Mouse (Mus musculus) embryo, embryonic 11 days (tissue): ENCODE measurements around the gene Zfx.

ENCODE experiments used
- DNase-seq: peaks from one replicate; pipeline ENCODE4 v3.0.0-alpha.2; 2015

The Zfx gene

DNA sequence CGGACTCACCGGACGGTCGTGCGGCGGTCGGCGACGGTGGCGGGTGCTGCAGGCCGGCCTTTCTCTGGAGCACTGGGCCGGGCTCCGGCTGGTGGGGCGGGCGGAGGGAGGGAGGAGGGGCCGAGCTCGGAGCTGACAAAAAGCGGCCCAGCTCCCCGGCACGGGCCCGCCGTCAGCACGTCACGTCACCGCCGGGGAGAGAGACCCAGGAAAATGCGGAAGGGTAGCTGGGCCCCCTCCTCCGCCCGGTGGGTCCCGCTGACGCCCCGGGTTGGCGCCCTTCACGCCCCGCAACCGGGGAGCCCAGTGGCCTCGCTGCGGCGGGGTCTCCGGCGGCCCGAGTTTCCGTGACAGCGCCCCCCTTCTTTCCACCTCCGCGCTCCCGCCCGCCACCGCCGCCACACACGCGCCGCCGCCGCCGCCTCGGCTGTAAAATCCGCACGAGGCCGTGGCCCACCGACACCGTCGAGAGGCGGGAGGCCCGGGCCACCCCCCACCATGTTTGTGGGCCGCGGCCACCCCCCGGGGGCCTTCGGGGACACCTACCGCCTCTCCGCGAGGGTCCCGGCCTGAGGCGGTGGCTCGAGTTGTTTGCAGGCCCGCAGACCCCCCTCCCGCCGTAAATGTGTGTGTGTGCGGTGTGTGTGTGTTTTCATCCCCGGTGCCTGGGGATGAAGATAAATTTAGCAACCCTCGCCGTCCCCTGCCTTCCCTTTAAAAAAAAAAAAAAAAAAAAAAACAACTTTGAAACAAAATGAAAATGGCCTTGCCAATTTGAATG is at the start of gene Zfx:
Gene Zfx (minus strand): TSS at position 644 of the 781 bp plus-strand sequence.
- peak; percentile 73 for DNase-seq

DNA sequence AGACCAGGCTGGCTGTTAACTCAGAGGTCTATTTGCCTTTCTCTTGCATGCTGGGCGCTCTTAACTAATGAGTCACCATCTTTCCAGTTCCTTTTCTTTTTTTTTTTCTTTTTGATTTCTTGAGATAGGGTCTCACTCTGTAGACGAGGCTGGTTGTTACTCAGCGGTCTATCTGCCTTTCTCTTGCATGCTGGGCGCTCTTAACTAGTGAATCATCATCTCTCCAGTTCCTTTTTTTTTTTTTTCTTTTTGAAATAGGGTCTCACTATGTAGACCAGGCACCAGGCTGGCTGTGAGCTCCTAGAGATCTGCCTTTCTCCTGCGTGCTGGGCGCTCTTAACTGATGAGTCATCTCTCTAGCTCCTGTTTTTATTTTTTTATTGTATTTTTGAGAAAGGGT is 45.8 kb upstream of the Zfx start:
- DNase-seq: no peak

DNA sequence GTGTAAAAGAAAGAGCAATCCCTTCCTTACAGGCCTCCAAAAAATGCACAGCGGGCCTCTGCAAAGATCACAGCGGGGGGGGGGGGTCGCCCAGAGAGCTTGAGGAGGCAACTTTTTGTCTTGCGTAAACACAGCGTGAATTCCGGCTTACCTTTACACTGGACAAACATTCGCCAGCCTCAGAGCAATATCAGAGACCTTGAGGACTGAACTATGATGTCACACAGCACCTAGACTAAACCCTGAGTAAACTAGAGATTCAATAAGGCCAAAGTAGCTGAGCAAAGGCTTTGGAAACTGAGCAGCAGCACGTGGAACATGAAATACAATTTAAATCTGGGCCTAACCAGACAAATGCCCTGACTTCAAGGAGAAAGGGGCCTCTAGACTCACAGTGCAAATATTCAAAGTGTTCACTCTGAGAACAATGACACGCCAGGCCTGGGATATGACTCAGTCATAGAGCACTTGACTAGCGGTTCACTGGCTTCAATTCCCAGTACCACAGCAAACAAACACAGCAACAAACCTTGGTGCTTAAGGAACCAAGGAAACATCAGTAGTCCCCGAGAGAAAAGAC is 28.8 kb upstream of the Zfx start:
- no peak for DNase-seq

DNA sequence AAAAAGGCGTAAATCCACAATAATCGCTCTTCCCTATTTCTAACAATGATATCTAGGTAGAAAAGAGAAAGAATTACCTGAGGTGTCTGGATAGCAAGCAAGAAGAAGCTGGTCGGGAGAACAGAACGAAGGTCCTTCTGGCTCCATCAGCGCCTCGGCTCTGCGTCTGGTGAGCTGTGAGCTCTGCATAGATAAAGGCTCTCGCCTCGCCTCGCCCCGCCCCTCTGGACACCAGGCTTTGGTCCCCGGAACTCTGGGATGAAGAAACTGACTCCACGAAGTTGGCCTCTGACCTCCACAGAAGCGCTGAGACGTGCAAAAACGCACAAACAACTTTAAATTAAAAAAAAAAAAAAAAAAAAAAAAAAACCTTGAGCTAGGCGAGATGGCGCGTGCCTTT is 27.0 kb upstream of the Zfx start:
- DNase-seq: no peak

DNA sequence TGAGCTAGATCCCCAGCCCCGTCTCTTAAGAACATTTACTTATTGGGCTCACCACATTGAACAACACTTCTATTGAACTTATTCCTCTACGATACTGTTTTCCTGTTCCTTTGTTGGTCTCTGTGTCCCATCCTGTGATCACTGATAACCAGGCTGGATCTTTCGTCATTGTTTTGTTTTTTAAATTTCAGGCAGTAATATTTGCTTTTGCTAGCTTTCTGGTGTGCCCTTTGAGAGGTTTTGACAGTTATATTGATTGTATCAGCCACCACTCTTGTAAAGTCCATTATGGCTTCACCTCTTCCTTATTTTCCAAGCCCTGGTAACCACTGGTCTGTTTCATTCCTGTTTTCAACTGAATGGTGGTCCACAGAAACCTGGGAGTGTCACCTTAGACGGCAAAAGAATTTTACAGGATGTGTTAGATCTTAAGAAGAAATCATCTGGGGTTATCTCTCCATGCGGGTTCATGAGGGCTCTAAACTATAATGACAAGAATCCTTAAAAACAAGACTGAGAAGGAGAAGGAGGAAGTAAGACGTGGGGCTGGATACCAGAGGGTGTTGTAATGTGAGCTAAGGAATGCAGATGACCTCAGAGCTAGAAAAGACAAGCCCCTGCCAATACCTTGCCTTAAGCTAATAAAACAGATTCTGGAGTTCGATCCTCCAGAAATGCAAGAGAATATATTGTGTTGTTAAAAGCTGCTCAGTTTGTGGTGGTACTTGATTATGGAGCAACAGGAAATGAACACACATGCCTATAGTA is 18.7 kb upstream of the Zfx start:
- DNase-seq: no peak

DNA sequence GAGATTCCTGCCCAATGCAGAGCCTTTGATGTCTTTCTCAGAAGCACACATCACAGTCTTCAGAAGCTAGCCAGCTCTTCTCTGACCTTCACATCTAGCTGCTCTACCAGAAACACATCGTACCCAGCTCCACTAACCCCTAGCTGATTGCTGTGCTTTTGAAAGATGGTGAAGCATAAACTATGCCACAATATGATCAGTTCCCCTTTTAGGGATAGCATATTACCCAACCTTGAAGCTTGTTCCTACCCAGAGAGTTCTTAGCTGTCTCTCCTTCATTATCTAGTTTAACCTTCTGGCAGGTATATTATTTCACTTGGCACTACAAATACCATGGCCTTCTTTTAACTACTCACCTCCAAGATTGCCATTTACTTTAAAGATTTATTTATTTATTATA is 16.6 kb upstream of the Zfx start:
- no peak for DNase-seq

DNA sequence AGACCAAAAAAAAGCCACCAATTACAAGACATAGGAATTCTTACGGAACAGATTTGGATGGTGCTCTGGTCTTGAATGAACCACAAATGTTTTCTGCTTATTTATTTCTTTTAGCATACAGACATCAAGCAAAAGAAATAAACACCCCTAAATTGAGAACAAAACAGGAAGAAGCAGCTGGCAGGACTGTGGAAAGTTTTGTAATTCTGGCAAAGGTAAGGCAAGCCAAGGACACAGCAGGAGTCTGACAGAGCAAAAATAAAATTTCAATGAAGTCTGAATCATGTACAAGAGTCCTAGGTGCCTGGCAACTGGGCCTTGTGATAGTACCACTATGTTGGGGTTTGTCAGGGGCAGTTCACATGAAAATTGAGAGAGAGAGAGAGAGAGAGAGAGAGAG is 14.8 kb upstream of the Zfx start:
- no peak for DNase-seq

DNA sequence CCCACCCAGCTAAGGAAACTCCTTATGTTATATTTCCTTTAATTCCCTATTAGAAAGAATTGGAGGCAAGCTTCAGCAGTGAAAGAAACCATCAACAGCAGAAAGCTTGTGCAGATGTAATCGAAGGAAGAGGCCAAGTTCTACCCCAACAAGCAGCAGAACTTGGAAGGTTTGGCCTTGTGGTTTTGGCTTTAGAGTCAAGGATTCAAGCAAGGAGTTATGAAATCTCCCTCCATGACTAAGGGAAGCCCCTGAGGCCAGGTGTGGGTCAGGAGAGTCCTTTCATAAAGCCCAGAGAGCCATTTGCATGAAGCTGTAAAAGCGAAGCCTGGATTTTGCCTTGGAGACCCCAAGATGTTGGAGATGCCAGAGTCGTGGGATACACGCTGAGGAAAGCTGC is 11.6 kb upstream of the Zfx start:
- DNase-seq: no peak

DNA sequence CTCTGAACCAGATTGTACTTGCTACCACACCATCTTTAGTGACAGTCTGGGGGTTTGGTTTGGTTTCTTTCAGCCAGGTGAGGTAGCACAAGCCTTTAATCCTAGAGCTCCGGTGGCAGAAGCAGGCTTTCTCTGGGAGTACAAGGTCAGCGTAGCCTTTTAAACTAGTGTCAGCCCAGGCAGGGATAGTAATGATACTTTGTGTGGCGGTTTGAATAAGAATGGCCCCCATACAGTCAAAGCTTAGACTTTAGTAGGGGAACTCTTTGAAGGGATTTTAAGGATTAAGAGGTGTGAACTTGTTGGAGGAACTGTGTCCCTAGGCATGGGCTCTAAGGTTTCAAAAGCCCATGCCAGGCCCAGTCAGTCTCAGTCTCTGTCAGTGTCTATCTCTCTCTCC is 10.0 kb upstream of the Zfx start:
- no peak for DNase-seq

DNA sequence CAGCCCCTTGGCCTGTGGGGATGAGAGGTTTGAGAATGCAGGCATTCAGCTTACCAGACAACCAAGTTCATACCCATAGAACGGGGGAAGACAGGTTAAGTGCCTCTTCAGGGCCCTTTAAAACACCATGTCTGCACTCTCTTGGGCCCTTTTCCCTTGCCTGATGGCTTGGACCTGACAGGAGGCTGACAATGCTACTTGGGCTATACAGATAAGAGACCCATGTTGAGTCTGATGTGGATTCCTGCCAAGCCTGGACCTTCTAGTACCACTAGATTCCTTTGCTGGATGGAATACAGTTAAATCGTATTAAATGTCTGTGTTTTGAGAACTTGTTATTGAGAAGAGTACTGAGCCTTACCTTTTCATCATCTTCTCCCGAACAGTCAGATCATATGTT is 8.7 kb upstream of the Zfx start:
- DNase-seq: no peak

DNA sequence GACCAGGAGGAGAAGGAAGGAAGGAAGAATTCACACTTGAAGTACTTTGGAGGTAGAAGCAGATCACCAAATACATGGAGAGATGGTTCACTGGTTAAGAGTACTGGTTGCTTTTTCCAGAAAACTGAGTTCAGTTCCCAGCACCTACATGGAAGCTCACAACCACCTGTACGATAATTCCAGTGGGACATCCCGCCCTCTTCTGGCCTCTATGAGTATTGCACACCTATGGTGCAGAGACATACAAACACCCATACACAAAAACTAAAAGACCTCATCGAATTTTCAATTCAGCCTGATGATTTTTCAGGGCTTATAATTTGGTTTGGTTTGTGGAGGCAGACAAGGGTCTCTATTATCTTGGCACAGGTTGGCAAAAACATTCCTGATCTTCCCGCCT is 6.2 kb upstream of the Zfx start:
- no peak for DNase-seq

DNA sequence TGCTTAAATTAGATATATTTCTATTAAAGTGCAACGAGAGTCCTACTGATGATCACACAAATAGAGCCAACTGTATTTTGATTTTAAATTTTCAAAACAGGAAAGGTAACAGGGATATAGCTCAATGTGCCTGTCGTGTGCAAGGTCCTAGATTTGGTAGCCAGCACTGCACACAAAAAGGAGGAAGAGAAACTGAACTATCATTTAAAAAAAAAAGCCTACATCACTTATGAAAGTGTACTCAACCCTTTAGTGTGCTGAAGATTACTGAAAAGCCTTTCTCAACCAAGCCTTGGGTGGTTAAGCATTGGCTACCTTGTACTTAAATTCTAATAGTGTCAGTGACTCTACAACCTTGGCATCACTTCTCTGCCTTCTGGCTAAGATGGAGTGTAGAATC is 2.4 kb upstream of the Zfx start:
- no peak for DNase-seq

DNA sequence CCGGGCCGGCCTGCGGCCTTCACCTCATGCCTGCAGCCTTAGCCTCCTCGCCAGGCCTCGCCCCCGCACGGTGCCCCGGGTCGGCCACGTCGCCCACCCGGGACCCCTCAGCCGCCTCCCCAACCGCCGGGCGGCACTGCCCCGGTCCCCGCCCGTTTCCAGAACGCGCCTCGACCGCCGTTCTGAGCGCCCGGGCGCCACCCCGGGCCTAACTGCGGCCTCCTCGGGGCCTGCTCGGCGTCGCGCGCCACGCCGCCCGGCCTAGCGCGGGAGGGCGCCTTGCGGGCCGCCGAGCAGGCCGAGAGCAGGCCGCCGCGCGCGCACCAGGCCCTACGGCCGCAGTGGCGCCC is 818 bp downstream of the Zfx start:
- no peak for DNase-seq

DNA sequence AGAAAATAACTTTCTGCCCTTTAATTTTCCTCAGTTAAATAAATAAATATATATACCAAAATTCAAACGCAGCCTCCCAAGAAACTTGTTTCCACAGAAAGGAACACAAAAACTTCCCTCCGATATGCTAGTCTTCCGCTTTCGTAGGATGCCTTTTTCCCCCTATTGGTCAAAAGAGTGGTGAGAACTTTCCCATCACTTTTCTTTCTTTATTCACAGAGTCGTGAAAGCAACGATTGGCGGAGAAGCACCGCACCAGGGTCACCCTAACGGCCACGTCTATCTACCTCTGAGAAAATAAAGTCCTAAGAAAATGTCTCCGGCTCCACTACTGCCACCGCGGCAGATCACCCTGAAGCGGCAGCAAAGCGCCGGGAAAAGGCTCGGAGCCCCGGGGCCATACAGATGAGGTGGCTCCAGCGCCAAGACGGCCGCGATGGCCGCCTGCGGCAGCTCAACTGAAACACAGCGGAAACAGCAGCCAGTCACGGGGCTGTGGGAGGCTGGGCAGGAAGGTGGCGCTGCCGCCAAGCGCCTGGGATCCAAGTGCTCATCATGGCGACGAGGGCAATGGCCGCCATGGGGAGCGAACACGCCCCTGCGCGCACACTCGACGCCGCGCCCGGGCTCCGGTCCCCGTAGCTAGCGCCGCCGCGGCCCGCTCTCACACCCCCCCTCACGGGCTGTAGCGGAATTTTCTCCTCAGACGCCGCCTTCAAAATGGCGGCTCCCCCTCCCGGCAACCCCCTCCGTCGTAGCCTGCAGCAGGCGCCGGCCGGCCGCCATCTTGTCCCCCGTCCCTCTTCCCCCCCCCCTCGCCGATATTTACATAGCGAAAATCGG is 1.4 kb downstream of the Zfx start:
- DNase-seq: peak; percentile 90

DNA sequence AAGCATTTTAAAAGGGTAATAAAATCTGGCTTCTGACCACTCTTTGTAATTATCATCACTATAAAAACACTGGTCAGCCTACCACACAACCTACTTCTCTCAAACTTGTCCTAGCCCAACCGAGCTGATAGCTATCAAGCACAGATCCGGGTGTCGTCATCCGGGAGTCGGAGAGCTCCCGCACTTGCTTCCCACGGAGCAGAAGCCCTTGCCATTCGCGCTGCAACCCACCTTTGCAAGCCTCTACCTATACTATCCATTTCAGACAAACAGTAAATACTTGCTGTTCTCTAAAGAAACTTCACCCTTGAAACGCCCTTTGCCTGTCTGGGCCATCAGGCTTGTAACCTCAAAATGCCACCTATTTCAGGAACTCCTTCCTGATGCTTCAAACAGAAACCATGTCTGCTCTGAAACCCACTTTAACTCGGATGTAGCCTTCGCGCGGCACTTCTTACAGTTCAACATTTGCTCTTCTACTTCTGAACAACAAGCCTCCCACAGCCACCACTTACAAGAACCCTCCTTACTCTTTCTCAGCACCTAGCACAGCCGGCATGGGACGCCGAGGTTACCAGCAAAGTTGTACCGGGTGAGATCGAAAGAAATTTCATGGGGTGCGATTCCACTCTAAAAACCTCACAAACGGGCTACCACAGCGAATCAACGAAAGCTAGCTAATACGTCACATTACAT is 2.2 kb downstream of the Zfx start:
- peak; percentile 27 for DNase-seq

DNA sequence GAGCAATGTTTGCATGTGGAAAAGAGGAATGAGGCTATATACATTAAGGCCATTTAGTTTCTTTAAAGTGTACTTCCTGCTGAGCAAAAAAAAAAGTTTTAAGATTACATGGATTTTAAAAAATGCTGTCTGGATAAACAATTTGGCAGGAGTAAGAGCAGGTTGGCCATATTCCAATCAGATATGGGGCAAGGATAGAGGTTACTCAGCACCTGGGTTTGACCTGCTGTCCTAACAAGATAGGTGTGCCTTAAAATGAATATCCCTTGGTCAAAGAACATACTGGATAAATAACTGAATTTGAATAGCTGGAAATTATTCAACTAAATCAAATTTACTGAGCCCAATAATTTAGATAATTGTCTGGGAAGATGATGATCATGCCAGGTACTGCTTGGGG is 5.2 kb downstream of the Zfx start:
- DNase-seq: no peak

DNA sequence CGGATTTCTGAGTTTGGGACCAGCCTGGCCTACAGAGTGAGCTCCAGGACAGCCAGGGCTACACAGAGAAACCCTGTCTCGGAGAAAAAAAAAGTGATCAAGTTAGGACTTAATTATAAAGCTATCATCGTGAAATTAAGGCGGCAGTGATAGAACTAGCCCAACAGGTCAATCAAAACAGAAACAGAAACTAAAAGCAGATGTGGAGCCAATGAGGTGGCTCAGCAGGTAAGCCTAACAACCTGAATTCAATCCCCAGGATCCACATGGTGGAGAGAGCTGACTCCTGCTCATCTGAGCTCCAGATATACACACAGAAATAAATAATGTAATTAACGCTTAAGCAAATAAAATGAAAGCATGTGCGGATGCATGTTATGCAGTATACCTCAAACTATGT is 7.6 kb downstream of the Zfx start:
- DNase-seq: no peak

DNA sequence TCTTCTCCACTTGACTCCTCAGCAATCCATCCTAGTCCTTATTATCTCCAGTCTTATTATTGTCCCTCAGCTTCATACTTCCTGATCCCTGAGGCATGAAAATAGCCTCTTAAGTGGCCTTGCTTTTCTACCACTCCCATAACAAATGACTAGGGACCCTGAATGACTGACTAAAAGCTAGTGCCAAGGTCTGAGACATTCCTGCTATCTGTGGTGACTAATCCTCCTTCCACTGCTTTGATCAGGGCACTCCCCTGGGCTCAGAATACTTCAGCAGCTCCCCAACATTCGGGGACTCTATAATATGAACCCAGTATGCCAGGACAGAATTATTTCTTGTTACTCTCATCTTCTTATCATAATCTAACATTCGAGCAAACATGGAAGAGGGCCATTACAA is 17.5 kb downstream of the Zfx start:
- peak; percentile 0 for DNase-seq

DNA sequence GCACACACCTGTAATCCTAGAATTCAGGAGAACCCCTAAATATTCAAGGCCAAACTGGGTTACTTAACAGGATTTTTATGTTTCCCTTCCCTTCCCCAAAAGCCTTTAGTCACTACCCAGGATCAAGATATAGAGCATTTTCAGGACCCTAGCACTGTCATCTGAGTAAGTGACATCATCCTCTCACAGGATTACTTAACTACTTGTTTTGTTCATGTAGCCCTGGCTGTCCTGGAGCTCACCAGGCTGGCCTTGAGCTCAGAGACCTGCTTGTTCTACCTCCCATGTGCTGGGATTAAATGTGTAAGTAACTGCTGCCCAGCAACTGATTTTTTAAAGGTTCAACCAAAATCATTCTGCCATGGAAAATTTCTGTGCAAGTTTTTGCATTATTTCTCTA is 20.6 kb downstream of the Zfx start:
- DNase-seq: no peak

DNA sequence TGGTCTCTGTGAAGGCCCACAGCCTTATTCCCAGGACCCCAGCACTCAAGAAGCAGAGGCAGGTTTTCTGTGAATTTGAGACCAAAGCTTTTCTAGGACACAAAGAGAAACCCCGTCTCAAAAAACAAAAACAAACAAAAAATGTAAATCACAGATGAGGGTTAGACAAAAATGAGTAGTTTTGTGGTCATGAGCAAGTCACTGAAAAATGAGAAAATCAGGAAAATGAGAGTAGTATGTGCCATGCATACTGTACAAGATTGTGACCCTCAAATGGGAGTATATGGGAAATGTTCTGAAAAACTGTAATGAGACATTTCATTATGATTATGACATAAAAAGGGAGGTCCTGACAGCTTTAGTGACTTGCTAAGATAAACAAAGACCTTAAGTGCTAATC is 22.9 kb downstream of the Zfx start:
- DNase-seq: no peak

DNA sequence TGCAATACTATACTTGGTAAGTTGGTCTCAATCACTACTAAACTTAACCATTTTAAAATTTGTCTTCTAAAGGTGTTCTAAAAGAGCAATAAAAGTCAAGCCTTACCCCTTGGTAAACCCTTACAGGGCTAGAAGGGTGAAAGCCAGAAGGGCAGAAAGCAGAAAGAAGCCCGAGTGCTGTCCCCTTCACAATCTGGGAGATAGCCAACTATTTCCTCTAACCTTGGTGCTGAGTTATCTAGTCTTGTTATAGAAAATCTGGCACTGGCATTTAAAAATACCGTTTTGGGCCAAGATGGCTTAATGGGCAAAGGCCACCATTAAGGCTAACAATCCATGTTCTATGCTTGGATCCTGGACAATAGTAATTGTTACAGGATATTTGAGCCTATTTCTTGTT is 32.5 kb downstream of the Zfx start:
- no peak for DNase-seq

DNA sequence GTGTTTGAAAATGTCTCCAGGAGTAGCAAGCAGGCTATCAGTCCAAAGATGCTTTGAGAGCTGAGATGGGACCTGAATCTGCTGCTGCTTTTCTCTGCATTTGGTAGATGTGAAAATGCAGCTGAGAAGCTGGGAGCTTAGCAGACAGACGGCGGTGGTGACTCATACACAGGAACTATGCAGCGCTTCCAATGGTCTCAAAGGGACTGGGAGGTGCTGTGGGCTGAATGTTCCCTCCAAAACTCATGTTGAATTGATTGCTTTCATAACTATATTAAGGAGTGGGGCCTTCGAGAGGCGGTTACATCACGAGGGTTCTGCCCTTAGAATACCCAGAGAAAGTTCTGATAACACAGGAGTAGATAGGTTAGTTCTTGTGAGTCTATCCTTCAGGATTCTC is 62.3 kb downstream of the Zfx start:
- peak; percentile 7 for DNase-seq

DNA sequence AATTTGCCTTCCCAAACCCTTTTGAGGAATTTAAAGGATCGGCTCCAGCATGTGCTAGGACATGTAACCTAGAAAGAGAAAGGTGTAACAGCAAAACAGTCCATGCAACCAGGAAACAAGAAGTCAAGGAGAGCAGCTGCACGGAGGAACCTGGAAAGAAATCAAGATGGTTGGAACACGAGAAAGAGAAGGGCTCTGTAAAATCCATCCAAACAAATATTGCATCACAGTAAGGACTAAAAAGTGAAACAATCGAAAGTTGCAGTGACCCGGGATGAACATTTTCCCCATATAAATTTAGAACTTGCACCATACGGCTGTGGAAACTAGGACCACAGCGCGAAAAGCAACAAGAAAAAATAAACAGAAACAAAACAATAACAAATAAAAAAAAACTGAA is 62.8 kb downstream of the Zfx start:
- no peak for DNase-seq
